ENCODE assay signal across 8 mouse cellular contexts in genomic region chr9:22388401-22388980, GRCm38 (mm10). TPM values are rescaled to one million over a fixed set of nuclear protein-coding genes. Genes with fewer than 3 reads are reported as not detected.
DNase-seq lines count a peak whose midpoint lies in the region; ATAC-seq and TF ChIP-seq lines count a peak whose summit lies in the region.

No protein-coding gene starts in this region.

- TF ChIP-seq CTCF in liver, adult 2 months (IDR thresholded peaks at IDR 0.05; ENCODE audit: low read depth, low read length): no peak

- peak; percentile 66 for ATAC-seq in heart, embryonic 15.5 days (replicated peaks; ENCODE audit: insufficient number of reproducible peaks, insufficient read depth, low FRiP score, low read depth)

- no peaks in the 10 kb centered on the region for H3K36me3 ChIP-seq in heart, embryonic 15.5 days
- no peaks in the 10 kb centered on the region for H3K36me3 ChIP-seq in liver, adult 2 months (ENCODE audit: control insufficient read depth, insufficient read depth, low read length)

- WGBS in heart, embryonic 15.5 days: under 1% methylated on average over 41 of the region's 41 CpGs
- 2% methylated on average over 41 of the region's 41 CpGs for WGBS in liver, adult 2 months

- TF ChIP-seq POLR2A in liver, adult 2 months (IDR thresholded peaks at IDR 0.05; ENCODE audit: extremely low read depth, insufficient read depth, low read length): no peak

- H3K9me3 ChIP-seq in heart, embryonic 15.5 days (replicated peaks): no peaks in the 10 kb centered on the region

- H3K4me3 ChIP-seq in heart, embryonic 15.5 days: peak overlapping the region; percentile 92
- peak overlapping the region; percentile 83 for H3K4me3 ChIP-seq in liver, adult 2 months (ENCODE audit: insufficient read depth, low read depth, low read length)

- H3K79me2 ChIP-seq in liver, adult 2 months (ENCODE audit: control insufficient read depth, insufficient read depth, low read length): peaks cover 5% of the 10 kb centered on the region; the same call in 1 of the 2 replicates

- intact Hi-C loops in left cerebral cortex, postnatal 25 days (cut with DNase I): loop anchor here (5.0 kb wide), 1 partner anchor 161 kb away; the partner anchor contains the start of gene Zfp809

- H3K27me3 ChIP-seq in heart, embryonic 15.5 days: no peaks in the 10 kb centered on the region
- no peaks in the 10 kb centered on the region for H3K27me3 ChIP-seq in liver, adult 2 months (ENCODE audit: control insufficient read depth, insufficient read depth, low read length)

- peak overlapping the region; percentile 91 for H3K27ac ChIP-seq in heart, embryonic 15.5 days
- H3K27ac ChIP-seq in liver, adult 2 months (replicated peaks; ENCODE audit: insufficient read depth, low read depth, low read length): no peak overlapping the region

- peak overlapping the region; percentile 81 for H3K9ac ChIP-seq in heart, embryonic 15.5 days
- peak overlapping the region; percentile 24 for H3K9ac ChIP-seq in liver, adult 2 months (ENCODE audit: low read depth, low read length)

- peak; percentile 87 for DNase-seq in embryo, embryonic 10 days (ENCODE audit: low spot score)
- DNase-seq in embryo, embryonic 9.5 days (ENCODE audit: extremely low spot score): no peak
- DNase-seq in 416B (ENCODE audit: low read depth): peak; percentile 55
- peak; percentile 76 for DNase-seq in c-Kit-negative CD71-positive TER-119-positive erythroid progenitor cells, embryonic 14.5 days (ENCODE audit: low read depth, low spot score)
- DNase-seq in liver, adult 2 months (ENCODE audit: extremely low read depth, low read depth, low spot score): no peak
- peak; percentile 20 for DNase-seq in retina, postnatal 7 days (ENCODE audit: low read depth, low spot score)
- no peak for DNase-seq in left cerebral cortex, postnatal 25 days (ENCODE audit: low spot score in 2 of 2)

- H3K4me1 ChIP-seq in heart, embryonic 15.5 days (replicated peaks): peaks cover 15% of the 10 kb centered on the region
- H3K4me1 ChIP-seq in liver, adult 2 months (ENCODE audit: control insufficient read depth, insufficient read depth, low read length): peaks cover 3% of the 10 kb centered on the region; the same call in 1 of the 2 replicates

- peak overlapping the region; percentile 82 for H3K4me2 ChIP-seq in heart, embryonic 15.5 days

RNA-seq across cellular contexts. Expression of gene Anln, which starts 0.5 kb away (rescaled TPM):
- 46.6 and 48.6 TPM in 2 replicates for polyA plus RNA-seq in heart, embryonic 15.5 days (2015; fragmentation: Nextera tagmentation; extraction: Ambion mirVana)
- 1.1 and 1.2 TPM in 2 replicates for total RNA-seq in liver, adult 2 months (2014; rRNA removed)
- 0.07 and 0.23 TPM in 2 replicates for polyA plus RNA-seq in liver, adult 2 months (2012; rRNA removed)
- 1 to 10 TPM; 6.4 to 7.3 TPM for total RNA-seq in left cerebral cortex, postnatal 25 days (2021)

RNA-seq across cellular contexts. Expression of gene 9530077C05Rik, which starts 22.8 kb away (rescaled TPM):
- polyA plus RNA-seq in heart, embryonic 15.5 days (2015; fragmentation: Nextera tagmentation; extraction: Ambion mirVana): 2.0 and 3.1 TPM in 2 replicates
- 0.13 and 0.18 TPM in 2 replicates for total RNA-seq in liver, adult 2 months (2014; rRNA removed)
- polyA plus RNA-seq in liver, adult 2 months (2012; rRNA removed): 0.04 and 0.07 TPM in 2 replicates
- 1 to 10 TPM; 7.4 to 8.4 TPM for total RNA-seq in left cerebral cortex, postnatal 25 days (2021)

Comparison
In these comparisons a context has a peak if more than half of its experiments do, and no peak if none do; other contexts are left out.
1. DNase-seq: peak in embryo, embryonic 10 days (single experiment), 416B (single experiment), c-Kit-negative CD71-positive TER-119-positive erythroid progenitor cells, embryonic 14.5 days (single experiment) and retina, postnatal 7 days (single experiment); none in embryo, embryonic 9.5 days (single experiment), liver, adult 2 months (single experiment) and left cerebral cortex, postnatal 25 days (0 of 2).